Mouse (Mus musculus) MEL (cell line): ENCODE data around the gene Mef2b. TPM values are rescaled to one million over a fixed set of nuclear protein-coding genes. Genes with fewer than 3 reads are reported as not detected.
A peak's percentile ranks its signal among the peaks of the same experiment; 100 is the strongest.

Experiments
- DNase-seq: peaks from one replicate; pipeline ENCODE4 v3.0.0; 2011; ENCODE audit warnings: low read depth, low spot score
- H3K27ac ChIP-seq: 2 replicates; pipeline ENCODE4 v1.5.1; 2012; ENCODE audit warnings: low read depth, mild to moderate bottlenecking, control low read depth, low read length, moderate library complexity; ENCODE audit not compliant: control insufficient read depth
- H3K27me3 ChIP-seq, 2 experiments: fragments of 150-350 bp in 1 of 2; sonication (generic) in 1 of 2; 2 replicates each; pipeline ENCODE4 v1.6.1; 2012; ENCODE audit warnings: low read length in 2 of 2, mild to moderate bottlenecking in 2 of 2, improper control_type of control experiment in 1 of 2, moderate library complexity in 1 of 2; ENCODE audit not compliant: insufficient read depth in 2 of 2, control insufficient read depth in 1 of 2
- H3K36me3 ChIP-seq, 2 experiments: 2 replicates each; pipeline ENCODE4 v1.6.1; 2012 to 2014; ENCODE audit warnings: low read length in 2 of 2, improper control_type of control experiment in 1 of 2, inconsistent platforms in 1 of 2, mild to moderate bottlenecking in 1 of 2; ENCODE audit not compliant: insufficient read depth in 2 of 2, control insufficient read depth in 1 of 2
- H3K4me1 ChIP-seq, 2 experiments: fragments of 150-350 bp in 1 of 2; sonication (generic) in 1 of 2; 2 replicates each; pipeline ENCODE4 v1.6.1; 2012; ENCODE audit warnings: low read length in 2 of 2, improper control_type of control experiment in 1 of 2, mild to moderate bottlenecking in 1 of 2; ENCODE audit not compliant: insufficient read depth in 2 of 2, control insufficient read depth in 1 of 2
- H3K4me3 ChIP-seq, 2 experiments: fragments of 150-350 bp in 1 of 2; sonication (generic) in 1 of 2; 2 replicates each; pipeline ENCODE4 v1.5.1; 2012; ENCODE audit warnings: low read depth in 2 of 2, low read length in 2 of 2, mild to moderate bottlenecking in 2 of 2, moderate library complexity in 2 of 2, control low read depth in 1 of 2, improper control_type of control experiment in 1 of 2; ENCODE audit not compliant: control insufficient read depth in 1 of 2, insufficient read depth in 1 of 2
- H3K79me2 ChIP-seq: 2 replicates; pipeline ENCODE4 v1.6.1; 2012; ENCODE audit warnings: mild to moderate bottlenecking, low read length, moderate library complexity; ENCODE audit not compliant: control insufficient read depth, poor library complexity, insufficient read depth
- H3K9ac ChIP-seq: 2 replicates; pipeline ENCODE4 v1.6.1; 2012; ENCODE audit warnings: low read depth, mild to moderate bottlenecking, control low read depth, low read length, moderate library complexity; ENCODE audit not compliant: control insufficient read depth, poor library complexity, severe bottlenecking
- H3K9me3 ChIP-seq: fragments of 150-350 bp; sonication (generic); replicated peaks from 2 replicates; pipeline ENCODE4 v1.6.1; 2012; ENCODE audit warnings: mild to moderate bottlenecking, low read length, improper control_type of control experiment, moderate library complexity; ENCODE audit not compliant: insufficient read depth
- BHLHE40 ChIP-seq: IDR thresholded peaks from 2 replicates; pipeline ENCODE4 v1.6.1; 2012; ENCODE audit warnings: low read depth, mild to moderate bottlenecking, inconsistent platforms, low read length, improper control_type of control experiment, borderline replicate concordance
- CHD1 ChIP-seq: IDR thresholded peaks from 2 replicates; pipeline ENCODE4 v1.6.1; 2012; ENCODE audit warnings: low read depth, mild to moderate bottlenecking, inconsistent platforms, low read length, improper control_type of control experiment
- CHD2 ChIP-seq: IDR thresholded peaks from 2 replicates; pipeline ENCODE4 v1.6.1; 2011; ENCODE audit warnings: low read length, improper control_type of control experiment
- CTCF ChIP-seq, 3 experiments: IDR thresholded peaks in 2 of 3; conservative IDR thresholded peaks in 1 of 3; 2 replicates each; pipeline ENCODE4 v1.5.1; 2011 to 2012; ENCODE audit warnings: low read length in 3 of 3, low read depth in 2 of 3, mild to moderate bottlenecking in 2 of 3, improper control_type of control experiment in 1 of 3, inconsistent platforms in 1 of 3, mixed read lengths in 1 of 3, moderate library complexity in 1 of 3; ENCODE audit not compliant: control insufficient read depth in 1 of 3, insufficient read depth in 1 of 3, poor library complexity in 1 of 3, severe bottlenecking in 1 of 3
- E2F4 ChIP-seq: IDR thresholded peaks from 2 replicates; pipeline ENCODE4 v1.6.1; 2011; ENCODE audit warnings: low read depth, low read length, improper control_type of control experiment, borderline replicate concordance
- ELF1 ChIP-seq: IDR thresholded peaks from 2 replicates; pipeline ENCODE4 v1.6.1; 2014; ENCODE audit warnings: low read depth, mild to moderate bottlenecking, inconsistent platforms, low read length, improper control_type of control experiment, moderate library complexity
- EP300 ChIP-seq, 2 experiments: IDR thresholded peaks; 2 replicates each; pipeline ENCODE4 v1.6.1; 2011; ENCODE audit warnings: improper control_type of control experiment in 2 of 2, low read length in 2 of 2, low read depth in 1 of 2, mild to moderate bottlenecking in 1 of 2
- ETS1 ChIP-seq: IDR thresholded peaks from 2 replicates; pipeline ENCODE4 v1.6.1; 2012; ENCODE audit warnings: low read depth, mild to moderate bottlenecking, inconsistent platforms, low read length, improper control_type of control experiment, moderate library complexity
- GABPA ChIP-seq: IDR thresholded peaks from 2 replicates; pipeline ENCODE4 v1.6.1; 2012; ENCODE audit warnings: low read depth, mild to moderate bottlenecking, inconsistent platforms, low read length, improper control_type of control experiment, moderate library complexity
- GATA1 ChIP-seq: IDR thresholded peaks from 2 replicates; pipeline ENCODE4 v1.6.1; 2011; ENCODE audit warnings: low read depth, low read length, improper control_type of control experiment
- HCFC1 ChIP-seq: IDR thresholded peaks from 2 replicates; pipeline ENCODE4 v1.6.1; 2012; ENCODE audit warnings: low read depth, mild to moderate bottlenecking, inconsistent platforms, low read length, improper control_type of control experiment, moderate library complexity
- JUND ChIP-seq: IDR thresholded peaks from 2 replicates; pipeline ENCODE4 v1.6.1; 2011; ENCODE audit warnings: low read depth, mild to moderate bottlenecking, improper control_type of control experiment, low read length
- KAT2A ChIP-seq: conservative IDR thresholded peaks from 2 replicates; pipeline ENCODE4 v1.6.1; 2012; ENCODE audit warnings: low read depth, low read length, improper control_type of control experiment, inconsistent platforms
- MAFK ChIP-seq: IDR thresholded peaks from 2 replicates; pipeline ENCODE4 v1.6.1; 2011; ENCODE audit warnings: low read depth, mild to moderate bottlenecking, low read length, improper control_type of control experiment, borderline replicate concordance
- MAX ChIP-seq: IDR thresholded peaks from 2 replicates; pipeline ENCODE4 v1.6.1; 2011; ENCODE audit warnings: low read length, improper control_type of control experiment
- MAZ ChIP-seq: IDR thresholded peaks from 2 replicates; pipeline ENCODE4 v1.6.1; 2012; ENCODE audit warnings: low read depth, mild to moderate bottlenecking, inconsistent platforms, low read length, improper control_type of control experiment
- MEF2A ChIP-seq: IDR thresholded peaks from 2 replicates; pipeline ENCODE4 v1.6.1; 2014; ENCODE audit warnings: low read depth, mild to moderate bottlenecking, inconsistent platforms, low read length, improper control_type of control experiment; ENCODE audit not compliant: poor library complexity, insufficient replicate concordance, severe bottlenecking; ENCODE audit errors: extremely low read depth
- MYB ChIP-seq: IDR thresholded peaks from 2 replicates; pipeline ENCODE4 v1.6.1; 2011; ENCODE audit warnings: mild to moderate bottlenecking, low read depth, low read length, improper control_type of control experiment
- MYC ChIP-seq: IDR thresholded peaks from 2 replicates; pipeline ENCODE4 v1.6.1; 2011; ENCODE audit warnings: low read depth, mild to moderate bottlenecking, low read length, improper control_type of control experiment, moderate library complexity
- NELFE ChIP-seq: IDR thresholded peaks from 2 replicates; pipeline ENCODE4 v1.6.1; 2011; ENCODE audit warnings: low read depth, low read length, improper control_type of control experiment
- NRF1 ChIP-seq: IDR thresholded peaks from 2 replicates; pipeline ENCODE4 v1.6.1; 2014; ENCODE audit warnings: low read depth, mild to moderate bottlenecking, inconsistent platforms, low read length, improper control_type of control experiment, moderate library complexity; ENCODE audit not compliant: poor library complexity, insufficient read depth, severe bottlenecking
- POLR2A ChIP-seq, 2 experiments: IDR thresholded peaks; 2 replicates each; pipeline ENCODE4 v1.6.1; 2011 to 2012; ENCODE audit warnings: low read length in 2 of 2, mild to moderate bottlenecking in 2 of 2, control low read depth in 1 of 2, improper control_type of control experiment in 1 of 2, low read depth in 1 of 2, moderate library complexity in 1 of 2; ENCODE audit not compliant: control insufficient read depth in 1 of 2, insufficient read depth in 1 of 2, poor library complexity in 1 of 2
- POLR2AphosphoS2 ChIP-seq: IDR thresholded peaks from 2 replicates; pipeline ENCODE4 v1.6.1; 2011; ENCODE audit warnings: low read length, improper control_type of control experiment
- POLR2AphosphoS5 ChIP-seq: IDR thresholded peaks from 2 replicates; pipeline ENCODE4 v1.6.1; 2012; ENCODE audit warnings: low read depth, borderline replicate concordance, mild to moderate bottlenecking, inconsistent platforms, low read length, moderate library complexity, mixed read lengths
- RAD21 ChIP-seq: IDR thresholded peaks from 2 replicates; pipeline ENCODE4 v1.6.1; 2011; ENCODE audit warnings: mild to moderate bottlenecking, low read depth, low read length, improper control_type of control experiment
- RCOR1 ChIP-seq: IDR thresholded peaks from 2 replicates; pipeline ENCODE4 v1.6.1; 2012; ENCODE audit warnings: low read depth, mild to moderate bottlenecking, inconsistent platforms, low read length, improper control_type of control experiment
- SIN3A ChIP-seq: IDR thresholded peaks from 2 replicates; pipeline ENCODE4 v1.6.1; 2012; ENCODE audit warnings: low read length, improper control_type of control experiment, inconsistent platforms
- SMC3 ChIP-seq: IDR thresholded peaks from 2 replicates; pipeline ENCODE4 v1.6.1; 2011; ENCODE audit warnings: low read depth, low read length, improper control_type of control experiment
- TAL1 ChIP-seq: IDR thresholded peaks from 2 replicates; pipeline ENCODE4 v1.6.1; 2012; ENCODE audit warnings: mild to moderate bottlenecking, inconsistent platforms, low read length, moderate library complexity, mixed read lengths
- TBP ChIP-seq: IDR thresholded peaks from 2 replicates; pipeline ENCODE4 v1.8.0; 2011; ENCODE audit warnings: low read depth, low read length, improper control_type of control experiment
- TCF12 ChIP-seq: IDR thresholded peaks from 2 replicates; pipeline ENCODE4 v1.6.1; 2014; ENCODE audit warnings: low read depth, mild to moderate bottlenecking, inconsistent platforms, low read length, improper control_type of control experiment, moderate library complexity
- UBTF ChIP-seq: IDR thresholded peaks from 2 replicates; pipeline ENCODE4 v1.6.1; 2012; ENCODE audit warnings: low read depth, mild to moderate bottlenecking, inconsistent platforms, low read length, improper control_type of control experiment, moderate library complexity, borderline replicate concordance; ENCODE audit not compliant: insufficient read depth
- USF1 ChIP-seq: IDR thresholded peaks from 2 replicates; pipeline ENCODE4 v1.6.1; 2014; ENCODE audit warnings: low read depth, mild to moderate bottlenecking, inconsistent platforms, low read length, improper control_type of control experiment, moderate library complexity
- USF2 ChIP-seq, 2 experiments: IDR thresholded peaks; 2 replicates each; pipeline ENCODE4 v1.6.1; 2011 to 2012; ENCODE audit warnings: improper control_type of control experiment in 2 of 2, low read length in 2 of 2, borderline replicate concordance in 1 of 2, inconsistent platforms in 1 of 2, low read depth in 1 of 2, mild to moderate bottlenecking in 1 of 2; ENCODE audit not compliant: insufficient read depth in 1 of 2
- ZC3H11A ChIP-seq: IDR thresholded peaks from 2 replicates; pipeline ENCODE4 v1.6.1; 2012; ENCODE audit warnings: low read depth, mild to moderate bottlenecking, inconsistent platforms, low read length, improper control_type of control experiment
- ZKSCAN1 ChIP-seq: IDR thresholded peaks from 2 replicates; pipeline ENCODE4 v1.6.1; 2012; ENCODE audit warnings: low read depth, mild to moderate bottlenecking, inconsistent platforms, low read length, improper control_type of control experiment, moderate library complexity
- ZNF384 ChIP-seq: IDR thresholded peaks from 2 replicates; pipeline ENCODE4 v1.6.1; 2012; ENCODE audit warnings: low read depth, mild to moderate bottlenecking, inconsistent platforms, low read length, improper control_type of control experiment
- polyA plus RNA-seq, 2 experiments: library from polyadenylated mRNA; stranded (reverse) in 1 of 2; unstranded in 1 of 2; fragments of >175 nt in 1 of 2; fragments of >200 nt in 1 of 2; gene quantifications; 2 replicates each; pipeline versions ENCODE4 v1.2.1 to v1.2.4; 2012; ENCODE audit warnings: low replicate concordance in 2 of 2, low read depth in 1 of 2; ENCODE audit not compliant: insufficient read length in 2 of 2, insufficient read depth in 1 of 2, missing spikeins in 1 of 2
- total RNA-seq: library from RNA; depleted of rRNA; stranded (reverse); fragments of 300-350 nt; gene quantifications from 2 replicates; pipeline ENCODE4 v1.2.3, GENCODE M21; 2012

The Mef2b gene
- total and polyA plus RNA-seq, 3 experiments = 2.0 to 6.5 TPM; not detected in 1

- Histone ChIP-seq H3K36me3 (peaks cover 0 to 10% of the 10 kb centered on the region in 2 experiments; a peak in 2 of 4 replicates), H3K27me3 (no peaks in the 10 kb centered on the region), H3K27ac (peak within 1 kb of the TSS; percentile 48), H3K9ac (peak within 1 kb of the TSS; percentile 82), H3K79me2 (peaks cover 10% of the 10 kb centered on the region), H3K4me1 (peaks cover 7 to 17% of the 10 kb centered on the region in 2 experiments), H3K4me3 (peak within 1 kb of the TSS; percentile 75 to 82), H3K9me3 (no peaks in the 10 kb centered on the region)
- DNase-seq = peak; percentile 98
- TF ChIP-seq MAX (peak; percentile 65; the same call in 1 of the 2 replicates), TBP (peak; percentile 80), SMC3 (no peak), CTCF (IDR thresholded peaks at IDR 0.05 in 2 of 3, conservative IDR thresholded peaks at IDR 0.05 in 1 of 3; ENCODE audit: control insufficient read depth in 1 of 3, insufficient read depth in 1 of 3, low read depth in 2 of 3, low read length in 3 of 3, poor library complexity in 1 of 3, severe bottlenecking in 1 of 3) (no peak), UBTF (no peak), CHD1 (no peak), JUND (no peak), HCFC1 (peak; percentile 98), GABPA (no peak; the same call in 1 of the 2 replicates), USF2 (IDR thresholded peaks at IDR 0.05; ENCODE audit: borderline replicate concordance in 1 of 2, insufficient read depth in 1 of 2, low read depth in 1 of 2, low read length in 2 of 2) (no peak), ELF1 (peak; percentile 59), TAL1 (no peak), MEF2A (no peak), RAD21 (no peak), EP300 (IDR thresholded peaks at IDR 0.05; ENCODE audit: low read depth in 1 of 2, low read length in 2 of 2) (no peak), ETS1 (no peak), BHLHE40 (no peak), MAFK (no peak), NRF1 (peak; percentile 43; the same call in 1 of the 2 replicates), ZNF384 (no peak), POLR2AphosphoS5 (no peak), SIN3A (peak; percentile 75), CHD2 (no peak; the same call in none of the 2 replicates), GATA1 (no peak), KAT2A (peak; percentile 90), MYB (no peak), TCF12 (no peak), RCOR1 (no peak), NELFE (peak; percentile 84), MYC (peak; percentile 75), USF1 (peak; percentile 48), POLR2A (IDR thresholded peaks at IDR 0.05; ENCODE audit: control insufficient read depth in 1 of 2, insufficient read depth in 1 of 2, low read depth in 1 of 2, low read length in 2 of 2, poor library complexity in 1 of 2) (peak; percentile 68 to 91), E2F4 (no peak), MAZ (peak; percentile 41; the same call in 1 of the 2 replicates), POLR2AphosphoS2 (peak; percentile 85), ZKSCAN1 (no peak), ZC3H11A (no peak)
Measured at GRCm38 (mm10) chr8:70172043-70172681, 32.7 kb downstream of the Mef2b start, which contains the start of gene Tmem161a. TSS of gene Tmem161a (plus strand) at chr8:70172356.
